ENCODE assay signal across 9 mouse cellular contexts in genomic region chr9:36769048-36769413, GRCm38 (mm10). TPM values are rescaled to one million over a fixed set of nuclear protein-coding genes. Genes with fewer than 3 reads are reported as not detected.
A peak's percentile ranks its signal among the peaks of the same experiment; 100 is the strongest.
DNase-seq lines count a peak whose midpoint lies in the region; ATAC-seq and TF ChIP-seq lines count a peak whose summit lies in the region.
"Had no signal": no experiment of that assay in that cellular context is flagged by ENCODE, and none has a peak within 500 bp of the region (broad histone marks: within the 10 kb centered on the region; RNA-seq: fewer than 3 reads in every experiment).

No protein-coding gene starts in this region.

- no peak for TF ChIP-seq POLR2A in ES-Bruce4 (IDR thresholded peaks at IDR 0.05; ENCODE audit: insufficient read depth, low read length)

- H3K4me1 ChIP-seq in hindbrain, embryonic 12.5 days = peaks cover 14% of the 10 kb centered on the region
- no peaks in the 10 kb centered on the region; the same call in 1 of the 2 replicates for H3K4me1 ChIP-seq in hindbrain, embryonic 11.5 days (replicated peaks; ENCODE audit: control insufficient read depth, insufficient read depth, low read length)
- H3K4me1 ChIP-seq in ES-Bruce4 (ENCODE audit: control insufficient read depth, insufficient read depth, low read length) = no peaks in the 10 kb centered on the region
- H3K4me1 ChIP-seq in embryonic facial prominence, embryonic 13.5 days = peaks cover 18% of the 10 kb centered on the region
- peaks cover 15% of the 10 kb centered on the region for H3K4me1 ChIP-seq in liver, embryonic 16.5 days (ENCODE audit: control insufficient read depth, low read depth, low read length)

- no peak overlapping the region for H3K9ac ChIP-seq in hindbrain, embryonic 12.5 days
- H3K9ac ChIP-seq in hindbrain, embryonic 11.5 days (ENCODE audit: low read depth, low read length) = no peak overlapping the region
- H3K9ac ChIP-seq in ES-Bruce4 (ENCODE audit: low read depth, poor library complexity, severe bottlenecking) = peak overlapping the region; percentile 85; the same call in 1 of the 2 replicates
- H3K9ac ChIP-seq in embryonic facial prominence, embryonic 13.5 days = no peak overlapping the region; the same call in 1 of the 2 replicates
- H3K9ac ChIP-seq in liver, embryonic 16.5 days (ENCODE audit: low read depth, low read length) = peak overlapping the region; percentile 71

- DNase-seq in hindbrain, embryonic 11.5 days (ENCODE audit: low spot score) = no peak
- no peak for DNase-seq in adrenal gland, adult 18-20 months (ENCODE audit: low spot score in 2 of 2)
- no peak for DNase-seq in adrenal gland, postnatal 4 days (ENCODE audit: low spot score in 2 of 2)
- DNase-seq: gastrocnemius, postnatal 36 days had no signal

- no peaks in the 10 kb centered on the region for H3K9me3 ChIP-seq in hindbrain, embryonic 12.5 days (replicated peaks)
- no peaks in the 10 kb centered on the region for H3K9me3 ChIP-seq in hindbrain, embryonic 11.5 days (ENCODE audit: control insufficient read depth, low read length)
- H3K9me3 ChIP-seq in ES-Bruce4 (replicated peaks; ENCODE audit: control insufficient read depth, insufficient read depth, low read length, poor library complexity, severe bottlenecking) = no peaks in the 10 kb centered on the region
- H3K9me3 ChIP-seq in embryonic facial prominence, embryonic 13.5 days = no peaks in the 10 kb centered on the region
- no peaks in the 10 kb centered on the region for H3K9me3 ChIP-seq in liver, embryonic 16.5 days (replicated peaks; ENCODE audit: control insufficient read depth, low read length)

- no peaks in the 10 kb centered on the region for H3K27me3 ChIP-seq in hindbrain, embryonic 12.5 days
- no peaks in the 10 kb centered on the region for H3K27me3 ChIP-seq in hindbrain, embryonic 11.5 days (ENCODE audit: control insufficient read depth, insufficient read depth, low read length)
- no peaks in the 10 kb centered on the region for H3K27me3 ChIP-seq in ES-Bruce4 (ENCODE audit: control insufficient read depth, insufficient read depth, low read length, poor library complexity, severe bottlenecking)
- no peaks in the 10 kb centered on the region for H3K27me3 ChIP-seq in embryonic facial prominence, embryonic 13.5 days
- H3K27me3 ChIP-seq in liver, embryonic 16.5 days (ENCODE audit: control insufficient read depth, insufficient read depth, low read depth, low read length) = no peaks in the 10 kb centered on the region

- peaks cover 5% of the 10 kb centered on the region for H3K36me3 ChIP-seq in hindbrain, embryonic 12.5 days
- no peaks in the 10 kb centered on the region for H3K36me3 ChIP-seq in hindbrain, embryonic 11.5 days (ENCODE audit: control insufficient read depth, insufficient read depth, low read length)
- H3K36me3 ChIP-seq in ES-Bruce4 (ENCODE audit: control insufficient read depth, insufficient read depth, low read length, poor library complexity, severe bottlenecking) = peaks cover 8% of the 10 kb centered on the region
- no peaks in the 10 kb centered on the region; the same call in 1 of the 2 replicates for H3K36me3 ChIP-seq in embryonic facial prominence, embryonic 13.5 days
- H3K36me3 ChIP-seq in liver, embryonic 16.5 days (ENCODE audit: control insufficient read depth, insufficient read depth) = peaks cover 2% of the 10 kb centered on the region

- no peak overlapping the region for H3K4me3 ChIP-seq in hindbrain, embryonic 12.5 days
- H3K4me3 ChIP-seq in hindbrain, embryonic 11.5 days (ENCODE audit: low read depth, low read length) = no peak overlapping the region
- no peak overlapping the region for H3K4me3 ChIP-seq in ES-Bruce4 (ENCODE audit: low read depth, low read length)
- peak overlapping the region; percentile 99 for H3K4me3 ChIP-seq in embryonic facial prominence, embryonic 13.5 days
- peak overlapping the region; percentile 89 for H3K4me3 ChIP-seq in liver, embryonic 16.5 days (ENCODE audit: low read depth, low read length)

- ATAC-seq in hindbrain, embryonic 12.5 days (ENCODE audit: low FRiP score) = no peak
- no peak for ATAC-seq in hindbrain, embryonic 11.5 days (ENCODE audit: low FRiP score)
- ATAC-seq in embryonic facial prominence, embryonic 13.5 days (ENCODE audit: insufficient number of reproducible peaks, insufficient read depth, low FRiP score, low TSS enrichment, low read depth) = no peak
- no peak for ATAC-seq in liver, embryonic 16.5 days (ENCODE audit: low read depth)
- ATAC-seq in megakaryocyte-erythroid progenitor cell, adult 5-6 weeks (replicated peaks; ENCODE audit: low FRiP score, low TSS enrichment, poor library complexity, severe bottlenecking) = no peak

- no peak for TF ChIP-seq EP300 in ES-Bruce4 (IDR thresholded peaks at IDR 0.05; ENCODE audit: insufficient read depth, low read depth, low read length)

- no peak overlapping the region for H3K27ac ChIP-seq in hindbrain, embryonic 12.5 days
- H3K27ac ChIP-seq in hindbrain, embryonic 11.5 days (ENCODE audit: low read depth, low read length) = no peak overlapping the region
- no peak overlapping the region for H3K27ac ChIP-seq in ES-Bruce4 (ENCODE audit: insufficient read depth, low read length)
- H3K27ac ChIP-seq in embryonic facial prominence, embryonic 13.5 days = no peak overlapping the region
- H3K27ac ChIP-seq in liver, embryonic 16.5 days (ENCODE audit: low read length) = peak overlapping the region; percentile 94

- whole genome bisulfite sequencing in hindbrain, embryonic 12.5 days = 82% methylated on average over 1 of the region's 1 CpGs
- WGBS in hindbrain, embryonic 11.5 days = 89% methylated on average over 1 of the region's 1 CpGs
- 84% methylated on average over 1 of the region's 1 CpGs for WGBS in embryonic facial prominence, embryonic 13.5 days
- WGBS in liver, embryonic 16.5 days (ENCODE audit: insufficient replicate concordance) = 67% methylated on average over 1 of the region's 1 CpGs

- H3K4me2 ChIP-seq in hindbrain, embryonic 12.5 days (replicated peaks) = peak overlapping the region; percentile 72; the same call in 1 of the 2 replicates
- H3K4me2 ChIP-seq in hindbrain, embryonic 11.5 days (replicated peaks; ENCODE audit: low read depth, low read length) = no peak overlapping the region
- H3K4me2 ChIP-seq in embryonic facial prominence, embryonic 13.5 days = peak overlapping the region; percentile 74
- peak overlapping the region; percentile 81 for H3K4me2 ChIP-seq in liver, embryonic 16.5 days (ENCODE audit: low read depth, low read length)

- no peak for TF ChIP-seq CTCF in ES-Bruce4 (IDR thresholded peaks at IDR 0.05; ENCODE audit: low read depth, low read length)

RNA-seq across cellular contexts. Expression of gene Stt3a, which starts 1.6 kb away (rescaled TPM):
- 167 and 174 TPM in 2 replicates for polyA plus RNA-seq in hindbrain, embryonic 12.5 days (2016; fragmentation: Nextera tagmentation; extraction: Ambion mirVana)
- 140 and 166 TPM in 2 replicates for polyA plus RNA-seq in hindbrain, embryonic 11.5 days (2014; fragmentation: Nextera tagmentation; extraction: Ambion mirVana)
- polyA plus RNA-seq in ES-Bruce4 (2011; ENCODE audit: insufficient read depth, insufficient read length, low read depth, missing spikeins) = 365 and 379 TPM in 2 replicates
- 239 and 241 TPM in 2 replicates for polyA plus RNA-seq in embryonic facial prominence, embryonic 13.5 days (2015; fragmentation: Nextera tagmentation; extraction: Ambion mirVana)
- 192 and 201 TPM in 2 replicates for polyA plus RNA-seq in liver, embryonic 16.5 days (2015; fragmentation: Nextera tagmentation; extraction: Ambion mirVana)
- 100 to 1,000 TPM; 210 to 266 TPM for total RNA-seq in adrenal gland, adult 18-20 months (2021)
- total RNA-seq in adrenal gland, postnatal 4 days (2021) = 100 to 1,000 TPM; 256 to 282 TPM
- 168 and 186 TPM in 2 replicates for total RNA-seq in megakaryocyte-erythroid progenitor cell, adult 5-6 weeks (2014; fragmentation: Nextera tagmentation)
- 677 and 976 TPM in 2 replicates for total RNA-seq in megakaryocyte-erythroid progenitor cell, adult 5-6 weeks (2017)

RNA-seq across cellular contexts. Expression of gene Ei24, which starts 28.2 kb away (rescaled TPM):
- 119 TPM in 2 replicates for polyA plus RNA-seq in hindbrain, embryonic 12.5 days (2016; fragmentation: Nextera tagmentation; extraction: Ambion mirVana)
- polyA plus RNA-seq in hindbrain, embryonic 11.5 days (2014; fragmentation: Nextera tagmentation; extraction: Ambion mirVana) = 61.7 and 68.7 TPM in 2 replicates
- 159 and 165 TPM in 2 replicates for polyA plus RNA-seq in ES-Bruce4 (2011; ENCODE audit: insufficient read depth, insufficient read length, low read depth, missing spikeins)
- 119 TPM in 2 replicates for polyA plus RNA-seq in embryonic facial prominence, embryonic 13.5 days (2015; fragmentation: Nextera tagmentation; extraction: Ambion mirVana)
- polyA plus RNA-seq in liver, embryonic 16.5 days (2015; fragmentation: Nextera tagmentation; extraction: Ambion mirVana) = 25.3 and 26.2 TPM in 2 replicates
- total RNA-seq in adrenal gland, adult 18-20 months (2021) = 100 to 1,000 TPM; 118 to 130 TPM
- 100 to 1,000 TPM; 117 to 119 TPM for total RNA-seq in adrenal gland, postnatal 4 days (2021)
- total RNA-seq in megakaryocyte-erythroid progenitor cell, adult 5-6 weeks (2014; fragmentation: Nextera tagmentation) = 34.9 and 60.8 TPM in 2 replicates
- total RNA-seq in megakaryocyte-erythroid progenitor cell, adult 5-6 weeks (2017) = 42.1 and 44.0 TPM in 2 replicates

RNA-seq across cellular contexts. Expression of gene Chek1, which starts 42.2 kb away (rescaled TPM):
- polyA plus RNA-seq in hindbrain, embryonic 12.5 days (2016; fragmentation: Nextera tagmentation; extraction: Ambion mirVana) = 24.7 and 33.8 TPM in 2 replicates
- 40.4 and 46.2 TPM in 2 replicates for polyA plus RNA-seq in hindbrain, embryonic 11.5 days (2014; fragmentation: Nextera tagmentation; extraction: Ambion mirVana)
- polyA plus RNA-seq in ES-Bruce4 (2011; ENCODE audit: insufficient read depth, insufficient read length, low read depth, missing spikeins) = 114 and 124 TPM in 2 replicates
- 36.4 and 47.9 TPM in 2 replicates for polyA plus RNA-seq in embryonic facial prominence, embryonic 13.5 days (2015; fragmentation: Nextera tagmentation; extraction: Ambion mirVana)
- polyA plus RNA-seq in liver, embryonic 16.5 days (2015; fragmentation: Nextera tagmentation; extraction: Ambion mirVana) = 15.3 and 15.6 TPM in 2 replicates
- total RNA-seq in adrenal gland, adult 18-20 months (2021) = 1 to 10 TPM; 1.6 to 2.6 TPM
- total RNA-seq in adrenal gland, postnatal 4 days (2021) = 10 to 100 TPM; 14.7 to 16.4 TPM
- total RNA-seq in megakaryocyte-erythroid progenitor cell, adult 5-6 weeks (2014; fragmentation: Nextera tagmentation) = 42.9 and 54.5 TPM in 2 replicates
- 94.6 and 124 TPM in 2 replicates for total RNA-seq in megakaryocyte-erythroid progenitor cell, adult 5-6 weeks (2017)

RNA-seq across cellular contexts. Expression of gene Fez1, which starts 52.6 kb away (rescaled TPM):
- polyA plus RNA-seq in hindbrain, embryonic 12.5 days (2016; fragmentation: Nextera tagmentation; extraction: Ambion mirVana) = 386 and 387 TPM in 2 replicates
- 343 and 384 TPM in 2 replicates for polyA plus RNA-seq in hindbrain, embryonic 11.5 days (2014; fragmentation: Nextera tagmentation; extraction: Ambion mirVana)
- 2.4 and 3.6 TPM in 2 replicates for polyA plus RNA-seq in ES-Bruce4 (2011; ENCODE audit: insufficient read depth, insufficient read length, low read depth, missing spikeins)
- polyA plus RNA-seq in embryonic facial prominence, embryonic 13.5 days (2015; fragmentation: Nextera tagmentation; extraction: Ambion mirVana) = 80.5 and 80.9 TPM in 2 replicates
- polyA plus RNA-seq in liver, embryonic 16.5 days (2015; fragmentation: Nextera tagmentation; extraction: Ambion mirVana) = 0.08 and 0.12 TPM in 2 replicates
- total RNA-seq in adrenal gland, adult 18-20 months (2021) = 1 to 10 TPM; 4.0 to 5.9 TPM
- total RNA-seq in adrenal gland, postnatal 4 days (2021) = 10 to 100 TPM; 12.0 to 12.8 TPM
- not detected in 2 replicates for total RNA-seq in megakaryocyte-erythroid progenitor cell, adult 5-6 weeks (2014; fragmentation: Nextera tagmentation)
- not detected in 2 replicates for total RNA-seq in megakaryocyte-erythroid progenitor cell, adult 5-6 weeks (2017)

Comparison
In these comparisons a context has a peak if more than half of its experiments do, and no peak if none do; other contexts are left out.
1. H3K4me3 ChIP-seq: peak in embryonic facial prominence, embryonic 13.5 days (single experiment) and liver, embryonic 16.5 days (single experiment); none in hindbrain, embryonic 12.5 days (single experiment), hindbrain, embryonic 11.5 days (single experiment) and ES-Bruce4 (single experiment).
2. H3K9ac ChIP-seq: peak in ES-Bruce4 (single experiment) and liver, embryonic 16.5 days (single experiment); none in hindbrain, embryonic 12.5 days (single experiment), hindbrain, embryonic 11.5 days (single experiment) and embryonic facial prominence, embryonic 13.5 days (single experiment).